Mouse (Mus musculus) CD4-positive, CD25-positive, alpha-beta regulatory T cell, adult 2 months (primary cell): Measurements from ENCODE around the gene Mllt6.
"Not testable (repeated sequence)": the region's sequence is repeated elsewhere in the genome, so short reads cannot be mapped to it uniquely, and the experiment has no call there.

Experiments used
- DNase-seq: peaks from one replicate; pipeline ENCODE4 v3.0.0-alpha.2; 2012; ENCODE audit warnings: low read depth, low spot score

The Mllt6 gene

GRCm38 (mm10) chr11:97644834-97645233 is 18.4 kb upstream of the Mllt6 start:
- peak; percentile 85 for DNase-seq

DNA sequence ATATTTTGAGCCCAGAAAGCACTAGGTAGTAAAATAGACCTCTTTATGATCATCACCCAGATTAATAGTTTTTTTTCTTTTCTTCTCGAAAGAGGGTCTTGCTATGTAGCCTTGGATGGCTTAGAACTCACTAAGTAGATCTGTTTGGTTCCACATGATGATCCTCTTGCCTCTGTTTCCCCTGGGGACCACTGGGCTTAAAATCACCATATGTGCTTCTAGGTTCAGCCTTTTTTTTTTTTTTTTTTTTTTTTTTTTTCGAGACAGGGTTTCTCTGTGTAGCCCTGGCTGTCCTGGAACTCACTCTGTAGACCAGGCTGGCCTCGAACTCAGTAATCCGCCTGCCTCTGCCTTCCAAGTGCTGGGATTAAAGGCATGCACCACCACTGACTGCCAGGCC is 14.7 kb upstream of the Mllt6 start:
- not testable (repeated sequence) for DNase-seq

- no peak for DNase-seq
Observed at GRCm38 (mm10) chr11:97650341-97650740, 12.9 kb upstream of the Mllt6 start.

DNA sequence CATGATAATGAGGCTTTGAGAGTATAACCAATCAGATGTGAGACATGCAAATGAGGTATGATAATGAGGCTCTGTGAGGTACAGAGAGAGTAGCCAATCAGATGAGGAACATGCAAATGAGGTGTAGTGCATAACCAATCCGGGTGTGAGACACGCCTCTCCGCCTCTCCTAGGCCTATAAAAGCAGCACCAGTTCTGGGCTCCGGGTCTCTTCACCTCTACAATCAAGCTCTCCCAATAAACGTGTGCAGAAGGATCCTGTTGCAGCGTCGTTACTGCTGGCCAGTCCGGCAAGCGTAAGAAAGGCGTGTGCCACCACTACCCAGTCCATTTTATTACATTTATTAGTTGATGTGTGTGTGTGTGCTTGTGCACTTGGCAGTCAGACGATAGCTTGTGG is 9.8 kb upstream of the Mllt6 start:
- DNase-seq: not testable (repeated sequence)

DNA sequence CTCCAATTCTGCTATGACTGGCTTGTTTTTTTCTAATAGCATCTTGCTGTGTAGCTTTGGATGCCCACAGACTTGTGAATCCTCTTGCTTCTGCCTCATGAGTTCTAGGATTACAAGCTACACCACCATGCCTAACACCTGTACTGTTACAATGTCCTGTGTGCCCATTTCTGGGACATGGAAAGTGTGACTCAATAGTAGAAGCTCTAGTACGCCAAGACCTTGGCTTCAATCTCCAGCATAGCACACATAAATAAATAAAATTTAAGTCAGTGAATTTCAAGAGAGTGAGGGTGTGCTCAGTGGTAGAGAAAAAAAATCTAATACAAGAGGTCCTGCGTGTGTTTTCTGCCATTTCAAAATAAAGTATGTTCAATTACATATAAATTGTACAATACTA is 9.0 kb upstream of the Mllt6 start:
- DNase-seq: no peak

- no peak for DNase-seq
Observed at GRCm38 (mm10) chr11:97656269-97656971, 6.8 kb upstream of the Mllt6 start.

DNA sequence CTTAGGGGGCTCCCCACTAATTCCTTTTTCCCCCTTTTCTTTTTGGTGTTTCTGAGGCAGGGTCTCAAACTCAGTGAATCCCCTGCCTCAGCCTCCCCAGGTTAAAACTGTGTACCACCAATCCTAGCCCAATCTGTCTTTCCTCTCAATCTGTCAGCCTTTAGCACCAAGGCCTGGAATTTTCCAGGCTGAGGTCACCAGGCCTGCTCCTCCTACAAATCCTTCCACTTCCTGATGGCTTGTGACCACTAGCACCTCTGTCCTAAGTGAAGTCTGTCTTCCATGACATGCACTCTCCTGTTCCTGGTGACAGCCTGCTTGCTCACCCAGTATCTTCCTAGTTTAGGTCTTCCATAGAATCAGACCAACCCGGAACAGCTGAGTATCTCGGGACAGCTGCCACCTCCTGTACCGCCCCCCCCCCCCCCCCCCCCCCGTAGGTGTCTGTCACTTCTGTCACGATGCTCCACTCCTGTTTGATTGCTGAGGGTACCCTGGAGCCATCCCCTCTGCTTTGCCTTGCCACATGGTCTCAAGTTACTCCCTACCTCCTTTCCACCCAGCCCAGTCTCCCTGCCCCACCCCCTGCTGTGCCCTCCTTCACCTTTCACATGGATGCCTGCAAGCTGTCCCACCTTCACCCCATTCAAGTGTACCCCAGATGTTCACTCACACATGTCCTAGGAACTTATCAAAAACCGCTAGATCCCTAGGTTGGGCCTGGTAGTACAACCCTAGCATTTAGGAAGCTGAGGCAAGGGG is 5.8 kb upstream of the Mllt6 start:
- no peak for DNase-seq

- DNase-seq: not testable (repeated sequence)
Observed at GRCm38 (mm10) chr11:97657967-97658366, 5.2 kb upstream of the Mllt6 start.

GRCm38 (mm10) chr11:97658751-97659266 is 4.4 kb upstream of the Mllt6 start:
- no peak for DNase-seq

- DNase-seq: peak; percentile 81
Observed at GRCm38 (mm10) chr11:97659267-97659989, 3.8 kb upstream of the Mllt6 start.

- DNase-seq: peak; percentile 89
Observed at GRCm38 (mm10) chr11:97659990-97660714, 3.1 kb upstream of the Mllt6 start.

GRCm38 (mm10) chr11:97660734-97661647 is 2.2 kb upstream of the Mllt6 start:
- DNase-seq: no peak

GRCm38 (mm10) chr11:97661648-97662133 is 1.5 kb upstream of the Mllt6 start:
- peak; percentile 69 for DNase-seq

- peak; percentile 83 for DNase-seq
Observed at GRCm38 (mm10) chr11:97662207-97662892, 864 bp upstream of the Mllt6 start.

DNA sequence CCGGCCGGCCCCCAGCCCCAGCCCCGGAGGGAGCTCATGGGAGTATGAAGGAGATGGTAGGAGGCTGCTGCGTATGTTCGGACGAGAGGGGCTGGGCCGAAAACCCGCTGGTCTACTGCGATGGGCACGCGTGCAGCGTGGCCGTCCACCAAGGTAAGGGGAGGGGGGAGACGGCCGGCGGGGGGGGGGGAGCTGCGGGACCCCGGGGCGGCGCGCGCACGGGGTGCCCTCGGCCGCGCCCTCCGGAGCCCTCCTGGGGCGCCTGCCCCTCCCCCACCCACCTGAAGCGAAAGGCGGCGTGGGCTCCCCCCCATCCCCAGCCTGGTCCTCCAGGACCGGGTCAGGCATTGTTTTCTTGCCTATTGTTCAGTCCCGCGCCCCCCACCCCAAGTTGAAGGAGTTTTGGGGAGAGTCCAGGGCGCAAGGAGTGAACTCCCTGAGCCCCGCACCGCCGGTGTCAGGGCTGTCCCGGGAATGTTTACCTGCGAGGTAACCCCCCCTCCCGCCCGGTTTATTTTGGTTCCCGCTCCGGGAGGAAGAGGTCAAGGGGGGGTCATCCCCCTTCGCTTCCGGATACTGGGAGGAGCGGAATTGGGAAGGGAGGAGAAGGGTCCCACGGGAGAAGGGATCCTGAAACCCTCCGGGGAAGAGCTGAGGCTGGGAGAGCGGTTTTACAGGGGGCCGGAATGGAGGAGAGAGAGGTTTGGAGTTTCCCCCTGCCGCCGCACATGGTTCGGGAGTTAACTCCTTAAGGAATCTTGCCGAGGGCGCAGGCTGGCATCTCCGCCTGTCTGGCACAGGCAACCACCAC is 519 bp downstream of the Mllt6 start:
- DNase-seq: peak; percentile 58

GRCm38 (mm10) chr11:97664339-97664665 is 1.1 kb downstream of the Mllt6 start:
- peak; percentile 36 for DNase-seq

DNA sequence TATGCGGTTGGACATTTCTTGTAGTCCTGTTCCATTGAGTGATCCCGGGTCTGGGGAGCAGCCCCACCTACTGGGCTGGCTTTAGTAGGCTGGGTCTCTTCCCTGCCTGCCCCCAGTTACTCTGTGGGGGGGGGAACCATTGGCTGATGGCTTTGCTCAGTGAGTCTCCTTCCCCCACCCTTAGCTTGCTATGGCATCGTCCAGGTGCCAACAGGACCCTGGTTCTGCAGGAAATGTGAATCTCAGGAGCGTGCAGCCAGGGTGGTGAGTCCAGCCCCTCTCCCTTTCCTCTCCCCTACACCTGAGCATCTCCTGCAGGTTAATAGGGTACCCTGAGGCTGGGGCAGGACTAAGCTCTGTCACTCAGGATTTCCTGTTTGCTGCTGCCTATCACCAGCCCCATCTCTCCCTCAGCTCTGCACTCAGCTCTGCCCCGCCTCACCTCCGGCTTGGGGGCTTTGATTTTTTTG is 1.6 kb downstream of the Mllt6 start:
- DNase-seq: peak; percentile 68

GRCm38 (mm10) chr11:97665431-97665830 is 2.2 kb downstream of the Mllt6 start:
- no peak for DNase-seq

DNA sequence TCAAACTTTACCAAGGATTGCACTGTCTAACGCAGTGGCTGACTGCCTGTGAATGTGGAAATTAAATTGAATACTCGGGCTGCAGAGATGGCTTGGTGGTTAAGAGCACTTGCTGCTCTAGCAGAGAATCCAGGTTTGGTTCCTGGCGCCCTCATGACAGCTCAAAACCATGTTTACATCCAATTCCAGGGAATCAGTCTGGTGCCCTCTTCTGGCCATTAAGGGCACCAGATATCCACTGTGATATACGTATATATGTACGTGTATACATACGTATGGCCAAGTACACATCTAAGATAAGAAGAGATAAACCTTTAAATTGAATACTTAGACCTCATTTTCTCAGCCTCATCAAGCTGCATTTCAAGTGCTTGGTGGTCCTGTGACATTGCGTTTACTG is 3.0 kb downstream of the Mllt6 start:
- peak; percentile 33 for DNase-seq
